Mouse (Mus musculus) cerebellum, adult 2 months (tissue): Measurements from ENCODE around the gene Tssk6.

Source experiments
- CTCF ChIP-seq: fragments of 200-500 bp; IDR thresholded peaks from 2 replicates; pipeline ENCODE4 v1.5.1; 2011; ENCODE audit warnings: low read depth, mild to moderate bottlenecking, control low read depth, low read length, moderate library complexity, borderline replicate concordance; ENCODE audit not compliant: insufficient read depth
- POLR2A ChIP-seq: fragments of 200-500 bp; IDR thresholded peaks from 2 replicates; pipeline ENCODE4 v1.6.1; 2011; ENCODE audit warnings: low read length, control low read depth, borderline replicate concordance; ENCODE audit not compliant: insufficient read depth

DNA sequence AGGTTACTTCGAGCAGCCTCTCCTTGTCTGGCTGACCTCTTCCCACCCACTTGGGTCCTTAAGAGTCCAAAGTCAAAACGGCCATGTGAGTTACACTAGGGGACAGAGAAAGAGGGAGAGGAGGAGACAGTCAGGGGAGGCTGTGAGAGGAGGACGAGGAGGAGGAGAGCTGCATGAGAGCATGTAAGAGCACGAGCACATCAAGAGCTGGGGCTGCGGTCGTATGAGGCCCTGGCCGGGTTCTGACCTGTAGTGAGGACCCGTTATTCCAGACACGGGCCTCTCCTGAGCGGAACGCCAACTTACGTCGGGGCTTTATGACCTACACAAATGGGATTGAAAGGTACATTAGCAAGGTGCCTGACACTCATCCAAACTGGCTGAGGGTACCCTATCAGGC, 9.9 kb downstream of the Tssk6 start:
- TF ChIP-seq CTCF: no peak
- TF ChIP-seq POLR2A: no peak
